Mouse (Mus musculus): ENCODE results near the gene Cbx1. TPM values are rescaled to one million over a fixed set of nuclear protein-coding genes. Genes with fewer than 3 reads are reported as not detected.

Gene Cbx1
- polyA plus RNA-seq, 1 experiment from 2014 or later = 53.3 TPM

GRCm38 (mm10) chr11:96762742-96763470 is 26.0 kb upstream of the Cbx1 start:
- H3K4me1 ChIP-seq = 0 out of 2 replicates have a peak, but pooled peaks cover 5% of the 10 kb centered on the region
- no peak overlapping the region for H3K9ac ChIP-seq
- ATAC-seq (ENCODE audit: extremely low read depth, insufficient number of reproducible peaks, low FRiP score, low TSS enrichment) = no peak
- WGBS = 68% methylated on average over 15 of the region's 15 CpGs
- H3K4me2 ChIP-seq = no peak overlapping the region
- no peak overlapping the region for H3K4me3 ChIP-seq
- peaks cover 7% of the 10 kb centered on the region for H3K36me3 ChIP-seq
- H3K9me3 ChIP-seq = no peaks in the 10 kb centered on the region
- H3K27ac ChIP-seq (replicated peaks) = no peak overlapping the region
- H3K27me3 ChIP-seq (replicated peaks) = peaks cover 8% of the 10 kb centered on the region; the same call in 1 of the 2 replicates

GRCm38 (mm10) chr11:96764511-96765350 is 24.2 kb upstream of the Cbx1 start:
- Histone ChIP-seq H3K4me3 (no peak overlapping the region), H3K27ac (replicated peaks) (peak overlapping the region; percentile 62), H3K36me3 (peaks cover 25% of the 10 kb centered on the region), H3K4me1 (0 out of 2 replicates have a peak, but pooled peaks cover 5% of the 10 kb centered on the region), H3K9me3 (no peaks in the 10 kb centered on the region), H3K4me2 (no peak overlapping the region), H3K9ac (peak overlapping the region; percentile 2; the same call in 1 of the 2 replicates), H3K27me3 (replicated peaks) (peaks cover 2% of the 10 kb centered on the region; the same call in 1 of the 2 replicates)
- WGBS = 40% methylated on average over 13 of the region's 13 CpGs
- no peak for ATAC-seq (ENCODE audit: extremely low read depth, insufficient number of reproducible peaks, low FRiP score, low TSS enrichment)

- 63% methylated on average over 7 of the region's 7 CpGs for WGBS
- no peak overlapping the region for H3K4me3 ChIP-seq
- no peak for ATAC-seq (ENCODE audit: extremely low read depth, insufficient number of reproducible peaks, low FRiP score, low TSS enrichment)
- H3K27ac ChIP-seq (replicated peaks) = peak overlapping the region; percentile 53; the same call in 1 of the 2 replicates
- peaks cover 34% of the 10 kb centered on the region for H3K36me3 ChIP-seq
- no peak overlapping the region for H3K4me2 ChIP-seq
- H3K27me3 ChIP-seq (replicated peaks) = no peaks in the 10 kb centered on the region
- H3K4me1 ChIP-seq = 0 out of 2 replicates have a peak, but pooled peaks cover 5% of the 10 kb centered on the region
- no peaks in the 10 kb centered on the region for H3K9me3 ChIP-seq
- H3K9ac ChIP-seq = no peak overlapping the region
Measured at GRCm38 (mm10) chr11:96765645-96766044, 23.3 kb upstream of the Cbx1 start.

- Histone ChIP-seq H3K4me1 (0 out of 2 replicates have a peak, but pooled peaks cover 5% of the 10 kb centered on the region), H3K4me2 (no peak overlapping the region), H3K27me3 (replicated peaks) (no peaks in the 10 kb centered on the region), H3K9ac (no peak overlapping the region), H3K4me3 (no peak overlapping the region), H3K27ac (replicated peaks) (no peak overlapping the region), H3K9me3 (no peaks in the 10 kb centered on the region), H3K36me3 (peaks cover 43% of the 10 kb centered on the region)
- WGBS = 79% methylated on average over 12 of the region's 12 CpGs
- ATAC-seq (ENCODE audit: extremely low read depth, insufficient number of reproducible peaks, low FRiP score, low TSS enrichment) = no peak
Measured at GRCm38 (mm10) chr11:96766555-96766954, 22.4 kb upstream of the Cbx1 start.

GRCm38 (mm10) chr11:96767096-96767495 is 21.8 kb upstream of the Cbx1 start:
- H3K36me3 ChIP-seq = peaks cover 48% of the 10 kb centered on the region
- H3K4me3 ChIP-seq = no peak overlapping the region
- H3K9ac ChIP-seq = no peak overlapping the region
- H3K4me2 ChIP-seq = no peak overlapping the region
- 52% methylated on average over 7 of the region's 7 CpGs for WGBS
- no peaks in the 10 kb centered on the region for H3K9me3 ChIP-seq
- no peak for ATAC-seq (ENCODE audit: extremely low read depth, insufficient number of reproducible peaks, low FRiP score, low TSS enrichment)
- H3K4me1 ChIP-seq = 0 out of 2 replicates have a peak, but pooled peaks cover 5% of the 10 kb centered on the region
- H3K27ac ChIP-seq (replicated peaks) = no peak overlapping the region
- no peaks in the 10 kb centered on the region for H3K27me3 ChIP-seq (replicated peaks)

- H3K4me3 ChIP-seq = no peak overlapping the region
- peaks cover 60% of the 10 kb centered on the region for H3K36me3 ChIP-seq
- H3K9me3 ChIP-seq = no peaks in the 10 kb centered on the region
- ATAC-seq (ENCODE audit: extremely low read depth, insufficient number of reproducible peaks, low FRiP score, low TSS enrichment) = no peak
- H3K9ac ChIP-seq = no peak overlapping the region
- 0 out of 2 replicates have a peak overlapping the region, but pooled peaks have one; percentile 4 for H3K27ac ChIP-seq (replicated peaks)
- H3K4me2 ChIP-seq = no peak overlapping the region
- 50% methylated on average over 9 of the region's 9 CpGs for WGBS
- H3K27me3 ChIP-seq (replicated peaks) = no peaks in the 10 kb centered on the region
- 0 out of 2 replicates have a peak, but pooled peaks cover 5% of the 10 kb centered on the region for H3K4me1 ChIP-seq
Measured at GRCm38 (mm10) chr11:96768240-96768639, 20.7 kb upstream of the Cbx1 start.

GRCm38 (mm10) chr11:96771274-96771975 is 17.5 kb upstream of the Cbx1 start:
- Histone ChIP-seq H3K36me3 (peaks cover 64% of the 10 kb centered on the region), H3K9ac (no peak overlapping the region), H3K27ac (replicated peaks) (no peak overlapping the region), H3K9me3 (no peaks in the 10 kb centered on the region), H3K4me1 (peaks cover 3% of the 10 kb centered on the region), H3K4me3 (no peak overlapping the region), H3K4me2 (no peak overlapping the region), H3K27me3 (replicated peaks) (no peaks in the 10 kb centered on the region)
- no peak for ATAC-seq (ENCODE audit: extremely low read depth, insufficient number of reproducible peaks, low FRiP score, low TSS enrichment)
- 92% methylated on average over 9 of the region's 9 CpGs for WGBS

GRCm38 (mm10) chr11:96772413-96772812 is 16.5 kb upstream of the Cbx1 start:
- Histone ChIP-seq H3K9me3 (no peaks in the 10 kb centered on the region), H3K4me3 (no peak overlapping the region), H3K27ac (replicated peaks) (no peak overlapping the region), H3K27me3 (replicated peaks) (no peaks in the 10 kb centered on the region), H3K36me3 (peaks cover 62% of the 10 kb centered on the region), H3K4me2 (no peak overlapping the region), H3K9ac (no peak overlapping the region), H3K4me1 (peaks cover 9% of the 10 kb centered on the region)
- WGBS = 90% methylated on average over 9 of the region's 9 CpGs
- ATAC-seq (ENCODE audit: extremely low read depth, insufficient number of reproducible peaks, low FRiP score, low TSS enrichment) = no peak

- H3K27ac ChIP-seq (replicated peaks) = no peak overlapping the region
- peaks cover 9% of the 10 kb centered on the region for H3K4me1 ChIP-seq
- no peaks in the 10 kb centered on the region for H3K27me3 ChIP-seq (replicated peaks)
- no peak overlapping the region for H3K4me3 ChIP-seq
- no peak for ATAC-seq (ENCODE audit: extremely low read depth, insufficient number of reproducible peaks, low FRiP score, low TSS enrichment)
- no peak overlapping the region for H3K4me2 ChIP-seq
- peaks cover 41% of the 10 kb centered on the region for H3K36me3 ChIP-seq
- no peaks in the 10 kb centered on the region for H3K9me3 ChIP-seq
- no peak overlapping the region for H3K9ac ChIP-seq
- 82% methylated on average over 3 of the region's 3 CpGs for WGBS
Measured at GRCm38 (mm10) chr11:96774536-96774935, 14.4 kb upstream of the Cbx1 start.

- Histone ChIP-seq H3K4me1 (peaks cover 9% of the 10 kb centered on the region), H3K27me3 (replicated peaks) (no peaks in the 10 kb centered on the region), H3K9me3 (no peaks in the 10 kb centered on the region), H3K4me2 (no peak overlapping the region), H3K36me3 (peaks cover 36% of the 10 kb centered on the region), H3K27ac (replicated peaks) (no peak overlapping the region), H3K9ac (no peak overlapping the region), H3K4me3 (no peak overlapping the region)
- ATAC-seq (ENCODE audit: extremely low read depth, insufficient number of reproducible peaks, low FRiP score, low TSS enrichment) = no peak
- whole genome bisulfite sequencing = 78% methylated on average over 8 of the region's 8 CpGs
Measured at GRCm38 (mm10) chr11:96775063-96775462, 13.9 kb upstream of the Cbx1 start.

- 77% methylated on average over 7 of the region's 7 CpGs for WGBS
Measured at GRCm38 (mm10) chr11:96775665-96776064, 13.3 kb upstream of the Cbx1 start.

More at GRCm38 (mm10) chr11:96775665-96776064, 13.3 kb upstream of the Cbx1 start:
- Histone ChIP-seq H3K4me3 (no peak overlapping the region), H3K36me3 (peaks cover 30% of the 10 kb centered on the region), H3K9ac (no peak overlapping the region), H3K4me2 (no peak overlapping the region), H3K27ac (replicated peaks) (no peak overlapping the region), H3K4me1 (peaks cover 9% of the 10 kb centered on the region), H3K9me3 (no peaks in the 10 kb centered on the region), H3K27me3 (replicated peaks) (no peaks in the 10 kb centered on the region)
- ATAC-seq (ENCODE audit: extremely low read depth, insufficient number of reproducible peaks, low FRiP score, low TSS enrichment) = no peak

All from heart, embryonic 13.5 days (tissue).